Mouse (Mus musculus): ENCODE data around the gene Pgap3.

Gene Pgap3

DNA sequence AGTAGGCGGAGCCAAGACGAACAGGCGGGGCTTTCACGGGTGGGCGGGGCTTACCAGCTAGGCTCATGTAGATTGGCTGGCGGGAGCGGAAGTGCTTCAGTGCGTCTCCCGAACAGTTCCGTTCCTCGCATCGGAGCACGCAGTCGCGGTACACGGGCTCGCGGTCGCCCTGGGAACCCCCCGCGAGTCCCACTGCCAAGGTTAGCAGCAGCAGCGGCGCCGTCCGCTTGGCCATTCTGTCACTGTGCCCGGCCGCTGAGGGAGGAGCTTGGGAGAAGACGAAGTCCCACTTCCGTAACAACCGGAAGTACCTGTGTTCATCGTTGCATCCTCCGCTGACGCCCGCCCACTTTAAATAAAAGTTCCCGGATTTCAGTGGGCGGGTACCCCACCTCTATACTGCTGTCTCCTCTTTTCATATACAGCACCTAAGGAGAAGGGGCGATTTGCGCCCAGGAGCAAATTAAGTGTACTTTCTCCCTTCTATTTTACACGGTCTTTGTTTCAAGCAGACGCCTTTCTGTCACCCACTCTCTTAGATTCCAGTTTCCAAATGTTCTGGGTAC lies at the start of gene Pgap3:
Gene Pgap3, minus strand, starts transcription at position 330 of the 566 bp plus-strand sequence.
- DNase-seq (ENCODE audit: low spot score), result peak; percentile 83

DNA sequence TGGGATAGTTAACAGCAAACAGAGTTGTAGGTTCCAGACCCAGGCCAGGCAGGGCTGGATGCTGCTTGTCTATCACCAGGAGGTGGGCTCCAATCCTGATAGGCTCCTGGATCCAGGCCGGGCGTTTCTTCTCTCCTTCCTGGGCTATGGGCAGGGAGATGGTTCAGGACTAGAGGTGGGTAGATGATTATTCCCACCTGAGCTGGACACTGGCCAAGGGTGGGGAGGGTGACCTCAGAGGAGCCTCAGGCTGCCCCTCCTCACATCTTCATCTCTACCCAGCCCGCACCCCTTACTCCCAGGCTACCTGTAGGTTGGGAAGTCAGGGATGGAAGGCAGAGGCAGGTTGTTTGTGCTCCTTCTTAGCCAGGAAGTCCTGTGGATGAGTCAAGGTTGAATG lies 49.1 kb upstream of the Pgap3 start:
- no peak for DNase-seq (ENCODE audit: low spot score)

GRCm38 (mm10) chr11:98448191-98448790 lies 48.0 kb upstream of the Pgap3 start:
- DNase-seq (ENCODE audit: low spot score), result no peak

DNA sequence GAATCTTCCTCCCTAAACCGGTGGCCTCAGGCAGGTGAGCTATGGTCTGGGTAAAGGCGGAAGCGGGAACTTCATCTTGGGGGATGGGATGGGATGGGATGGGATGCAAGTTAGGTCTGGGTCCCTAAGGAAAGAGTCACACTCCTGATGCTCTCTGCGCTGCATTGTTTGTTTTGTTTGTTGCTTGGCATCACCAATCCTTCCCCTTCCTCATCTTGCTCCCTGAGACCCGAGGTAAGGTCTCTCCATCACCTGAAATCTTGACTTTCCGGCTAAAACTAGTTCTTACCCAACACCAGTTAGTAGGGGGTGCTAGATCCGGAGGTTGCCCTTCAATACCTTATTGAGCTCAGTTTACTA lies 47.2 kb upstream of the Pgap3 start:
- DNase-seq (ENCODE audit: low spot score), result no peak

DNA sequence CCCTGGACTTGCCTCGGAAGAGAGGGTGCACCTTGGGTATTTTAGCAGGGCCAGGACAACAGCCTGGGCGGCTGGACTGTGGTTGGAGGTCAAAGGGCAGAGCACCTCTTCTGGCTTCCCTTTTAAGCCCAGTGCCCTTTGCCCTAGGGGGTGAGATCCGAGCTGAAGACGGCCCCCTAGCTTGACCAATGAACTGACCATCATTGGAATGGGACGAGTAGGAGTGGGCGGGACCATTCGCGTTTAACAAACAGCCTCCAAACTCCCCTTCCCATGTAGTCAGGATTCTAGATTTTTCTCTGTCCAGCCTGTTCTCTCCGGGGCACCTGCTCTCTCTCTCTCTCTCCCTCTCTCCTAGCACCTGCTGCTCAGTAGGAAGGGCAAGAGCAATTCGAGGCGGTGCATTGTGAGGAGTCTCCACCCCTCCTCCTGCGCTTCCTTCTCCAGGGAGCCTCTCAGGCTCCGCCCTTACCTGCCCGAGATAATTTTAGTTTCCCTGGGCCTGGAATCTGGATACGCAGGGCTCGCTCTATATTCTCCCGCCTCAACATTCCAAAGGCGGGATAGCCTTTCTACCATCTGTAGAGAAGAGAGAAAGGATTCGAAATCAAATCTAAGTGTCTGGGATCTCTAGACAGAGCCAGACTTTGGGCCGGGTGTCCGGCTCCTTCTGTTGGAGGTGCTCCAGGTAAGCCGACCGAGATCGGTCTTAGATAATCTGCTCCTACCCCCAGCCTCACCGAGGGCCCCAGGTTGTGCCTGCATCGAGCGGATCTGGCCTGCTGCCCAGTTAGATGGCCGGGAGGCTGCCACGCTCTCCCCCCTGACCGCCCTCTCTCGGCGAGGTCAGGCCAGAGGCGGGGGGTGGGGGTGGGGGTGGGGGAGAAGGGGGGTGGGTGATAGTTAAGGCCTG lies 46.5 kb upstream of the Pgap3 start:
- DNase-seq (ENCODE audit: low spot score), result no peak

DNA sequence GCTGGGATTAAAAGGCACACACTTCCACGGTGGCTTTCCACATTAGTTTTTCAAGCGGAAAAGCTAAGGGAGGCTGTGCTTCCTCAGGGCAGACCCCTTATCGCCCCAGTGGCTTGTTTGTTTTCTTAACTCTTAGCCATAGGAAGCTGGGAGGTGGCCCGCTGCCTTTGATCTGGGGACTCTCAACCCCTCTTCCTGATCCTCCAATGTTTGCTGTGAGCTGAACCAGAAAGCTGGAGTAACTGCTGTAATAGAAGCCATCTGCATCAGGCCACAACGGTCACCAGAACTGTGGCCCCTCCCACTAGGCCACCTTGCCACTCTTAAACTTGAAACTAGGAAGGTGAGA lies 45.9 kb upstream of the Pgap3 start, which contains the start of gene Grb7:
Gene Grb7, plus strand, starts transcription at position 182 of the 349 bp plus-strand sequence.
- DNase-seq (ENCODE audit: low spot score), result no peak

- no peak for DNase-seq (ENCODE audit: low spot score)
Observed at GRCm38 (mm10) chr11:98445679-98446078, 45.4 kb upstream of the Pgap3 start.

- DNase-seq (ENCODE audit: low spot score), result no peak
Observed at GRCm38 (mm10) chr11:98445238-98445637, 44.9 kb upstream of the Pgap3 start.

DNA sequence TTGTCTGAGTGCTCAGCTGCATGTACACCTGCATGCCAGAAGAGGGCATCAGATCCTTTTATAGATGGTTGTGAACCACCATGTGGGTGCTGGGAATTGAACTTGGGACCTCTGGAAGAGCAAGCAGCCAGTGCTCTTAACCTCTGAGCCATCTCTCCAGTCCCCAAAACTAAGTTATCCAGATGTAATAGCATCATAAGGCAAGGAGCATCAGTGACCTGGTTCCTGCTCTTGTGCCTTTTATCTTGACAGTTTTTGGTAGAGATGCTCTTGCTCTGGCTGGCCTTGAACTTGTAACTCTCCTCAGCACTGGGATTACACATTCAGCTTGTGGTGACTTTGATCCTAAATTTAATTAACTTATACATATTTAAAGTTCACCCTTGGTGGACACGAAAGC lies 43.4 kb upstream of the Pgap3 start:
- no peak for DNase-seq (ENCODE audit: low spot score)

GRCm38 (mm10) chr11:98438331-98439158 lies 38.3 kb upstream of the Pgap3 start, which contains the start of gene Mien1:
Gene Mien1 (minus strand): TSS chr11:98438991.
- DNase-seq (ENCODE audit: low spot score), result peak; percentile 91

DNA sequence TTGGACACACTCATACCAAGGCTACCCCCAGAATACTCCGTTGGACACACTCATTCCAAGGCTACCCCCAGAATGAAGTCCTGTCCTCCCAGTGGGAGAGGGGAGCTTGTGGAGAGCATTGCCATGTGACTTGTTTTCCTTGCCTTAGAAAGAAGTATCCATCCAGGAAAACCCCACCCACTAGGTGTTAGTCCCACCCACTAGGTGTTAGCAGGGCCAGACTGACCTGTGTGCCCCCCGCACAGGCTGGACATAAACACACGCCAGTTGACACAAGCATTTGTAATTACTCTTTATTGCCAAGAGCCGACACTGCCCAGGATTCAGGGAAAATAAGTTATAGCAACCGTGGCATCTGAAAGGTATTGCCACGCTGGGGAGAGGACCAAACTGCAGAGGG lies 37.2 kb upstream of the Pgap3 start:
- no peak for DNase-seq (ENCODE audit: low spot score)

GRCm38 (mm10) chr11:98435723-98436122 lies 35.4 kb upstream of the Pgap3 start:
- no peak for DNase-seq (ENCODE audit: low spot score)

GRCm38 (mm10) chr11:98431743-98432502 lies 31.6 kb upstream of the Pgap3 start:
- no peak for DNase-seq (ENCODE audit: low spot score)

DNA sequence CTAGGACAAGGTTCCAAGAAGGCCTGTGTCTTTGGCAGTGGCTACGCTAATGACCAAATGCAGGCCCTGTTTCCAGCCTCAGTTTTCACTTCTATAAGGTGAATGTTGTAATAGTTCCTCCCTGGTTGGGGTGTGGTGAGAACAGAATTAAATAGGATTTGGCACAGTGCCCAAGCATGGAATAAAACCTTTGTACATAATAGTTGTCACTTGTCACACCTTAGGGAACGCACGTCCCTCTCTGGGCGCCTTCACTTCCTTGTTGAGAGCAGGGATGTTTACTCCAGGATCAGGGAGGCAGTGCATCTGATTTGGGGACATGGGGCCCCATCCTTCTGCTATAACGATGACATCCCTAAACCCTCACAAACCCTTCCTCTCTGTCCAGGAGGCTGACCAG lies 28.1 kb upstream of the Pgap3 start:
- DNase-seq (ENCODE audit: low spot score), result no peak

DNA sequence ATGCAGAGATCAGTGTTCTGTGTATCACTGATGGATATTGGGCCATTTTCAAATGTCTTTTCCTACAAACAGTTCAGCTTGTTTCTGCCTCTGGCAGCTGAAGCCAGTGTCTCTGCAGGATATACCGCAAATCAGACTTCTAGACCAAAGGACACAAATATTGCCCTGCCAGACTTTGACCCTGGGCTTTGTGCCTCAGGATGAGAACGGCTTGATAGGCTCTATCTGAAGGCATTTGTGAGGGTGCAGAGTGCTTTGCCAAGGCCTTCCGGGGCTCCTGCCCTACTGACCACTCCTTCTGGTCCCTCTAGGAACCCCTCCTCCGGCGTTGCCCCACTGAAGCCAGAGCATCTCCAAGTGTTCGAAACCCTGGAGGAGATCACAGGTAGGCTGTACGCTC lies 26.3 kb upstream of the Pgap3 start:
- DNase-seq (ENCODE audit: low spot score), result no peak

DNA sequence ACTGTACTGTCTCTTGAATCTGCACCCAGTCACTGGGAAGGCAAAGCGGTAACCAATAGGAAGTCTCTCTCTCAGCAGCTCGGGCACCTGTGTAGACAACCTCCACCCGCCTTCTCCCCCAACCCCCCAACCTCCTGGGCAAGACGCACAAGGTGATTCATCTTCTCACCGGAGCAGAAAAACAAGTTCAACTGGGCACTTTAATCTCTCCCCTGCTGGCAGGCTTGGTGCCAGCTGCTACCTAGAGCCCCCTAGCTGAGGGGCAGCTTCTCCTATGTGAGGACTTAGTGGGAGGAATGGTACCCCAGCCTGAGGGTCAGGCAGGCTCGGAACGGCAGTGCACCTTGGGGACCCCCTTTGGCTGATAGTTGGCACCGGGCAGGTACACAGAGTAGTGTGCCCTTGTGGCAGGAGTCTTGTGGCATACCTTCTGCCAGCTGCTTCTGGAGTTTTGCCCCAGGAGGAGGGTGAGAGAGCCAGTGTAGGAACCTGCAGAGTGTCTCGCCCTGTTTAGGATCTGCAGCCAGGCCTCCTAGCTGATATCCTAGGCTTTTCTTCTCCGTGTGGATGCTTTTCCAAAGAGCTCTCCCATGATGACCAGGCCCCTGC lies 18.8 kb upstream of the Pgap3 start:
- DNase-seq (ENCODE audit: low spot score), result no peak

DNA sequence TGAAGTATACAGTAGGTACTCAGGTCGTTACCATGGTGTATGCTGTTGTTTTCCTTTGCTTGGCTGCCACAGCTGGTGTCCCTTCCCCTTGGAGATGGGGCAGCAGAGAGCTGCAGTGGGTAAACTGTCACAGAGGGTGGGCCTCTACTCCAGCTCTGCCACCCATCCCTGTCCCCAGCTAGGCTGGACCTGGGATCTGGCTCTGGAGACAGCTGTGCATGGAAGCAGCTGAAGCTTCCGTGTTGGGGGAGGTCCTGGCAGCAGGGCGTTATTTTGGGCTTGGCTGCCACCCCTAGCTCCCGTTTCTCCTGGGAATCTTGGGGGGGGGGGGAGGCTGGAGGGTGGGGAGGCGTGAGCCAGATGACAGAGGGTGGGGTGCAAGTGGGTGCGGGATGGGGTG lies 18.0 kb upstream of the Pgap3 start:
- DNase-seq (ENCODE audit: low spot score), result no peak

DNA sequence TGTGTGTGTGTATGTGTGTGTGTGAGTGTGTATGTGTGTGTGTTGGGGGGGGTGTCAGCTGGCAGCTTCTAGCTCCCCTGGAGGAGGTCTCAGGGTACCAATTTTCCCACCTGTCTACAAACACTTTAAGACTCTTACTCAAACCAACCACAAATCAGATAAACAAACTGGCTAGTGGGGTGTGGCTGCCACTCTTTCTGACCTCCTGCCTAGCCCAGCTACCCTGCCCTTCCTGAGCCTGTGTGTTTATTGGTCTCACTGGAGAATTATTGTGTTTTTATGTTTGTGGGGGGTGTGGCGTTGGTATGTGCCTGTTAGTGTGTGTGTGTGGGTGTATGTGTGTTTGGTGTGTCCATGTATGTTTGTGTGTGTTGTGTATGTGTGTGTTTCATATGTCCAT lies 16.8 kb upstream of the Pgap3 start:
- DNase-seq (ENCODE audit: low spot score), result no peak

DNA sequence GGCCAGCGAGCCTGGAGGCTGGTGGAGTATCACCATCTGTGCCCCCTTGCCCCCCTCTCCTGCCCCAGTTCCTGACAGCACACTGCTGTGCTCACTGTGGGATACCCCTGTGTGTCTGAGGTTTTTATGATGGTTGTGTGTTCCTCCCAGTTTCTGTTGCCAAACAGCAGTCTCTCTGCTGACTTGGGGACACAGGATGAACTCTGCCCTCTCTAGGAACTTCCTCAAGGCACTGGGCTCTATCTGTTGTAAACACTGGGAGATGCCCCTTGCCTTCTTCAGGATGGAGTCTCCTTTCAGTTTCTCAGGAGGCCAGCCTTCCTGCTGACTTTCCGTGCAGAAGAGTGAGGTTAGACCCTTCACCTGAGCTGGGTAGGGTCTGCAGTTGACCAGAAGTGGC lies 13.9 kb upstream of the Pgap3 start:
- DNase-seq (ENCODE audit: low spot score), result no peak

- no peak for DNase-seq (ENCODE audit: low spot score)
Observed at GRCm38 (mm10) chr11:98413731-98414130, 13.4 kb upstream of the Pgap3 start.

DNA sequence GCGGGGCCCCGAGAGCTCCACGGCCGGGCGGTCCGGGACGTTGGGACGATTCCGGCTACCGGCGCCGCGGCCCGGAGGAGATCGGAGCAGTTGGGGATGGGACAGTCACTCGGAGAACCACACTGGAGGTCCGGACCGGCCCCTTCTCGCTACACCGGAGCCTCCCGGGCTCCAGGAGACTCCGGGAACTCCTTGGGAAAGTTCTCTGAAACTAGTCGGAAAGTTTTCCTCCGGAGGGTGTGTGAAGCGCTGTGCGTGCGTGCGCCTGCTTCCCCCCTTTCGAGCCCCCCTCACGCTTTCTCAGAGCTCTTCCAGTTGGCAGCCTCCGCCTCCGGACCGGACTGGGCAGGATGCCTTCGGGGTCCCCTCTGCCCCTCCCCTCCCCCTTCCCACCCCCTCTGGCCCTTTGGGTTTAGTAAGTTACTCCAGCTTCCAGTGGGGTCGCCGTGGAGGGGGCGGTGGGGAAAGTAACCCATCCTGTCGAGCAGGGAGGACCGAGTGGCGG lies 12.6 kb upstream of the Pgap3 start:
- no peak for DNase-seq (ENCODE audit: low spot score)

All from spleen, adult 12 weeks (tissue).